Mouse (Mus musculus): Measurements from ENCODE around the gene Ebp.

- no peak for TF ChIP-seq E2F4 (IDR thresholded peaks at IDR 0.05; ENCODE audit: insufficient read depth)
- TF ChIP-seq POLR2AphosphoS2 (IDR thresholded peaks at IDR 0.05; ENCODE audit: insufficient read length, low read depth): no peak
- no peak for TF ChIP-seq POLR2A (IDR thresholded peaks at IDR 0.05; ENCODE audit: insufficient read length, low read depth)
- no peak for TF ChIP-seq TCF3 (IDR thresholded peaks at IDR 0.05; ENCODE audit: insufficient read length, low read depth)
- TF ChIP-seq TCF12 (IDR thresholded peaks at IDR 0.05; ENCODE audit: insufficient read depth, poor library complexity, severe bottlenecking): no peak
- no peak for TF ChIP-seq USF1 (IDR thresholded peaks at IDR 0.05; ENCODE audit: low read depth)
- no peak for TF ChIP-seq CEBPB (IDR thresholded peaks at IDR 0.05; ENCODE audit: insufficient read depth, poor library complexity, severe bottlenecking)
- no peak for TF ChIP-seq MYOG (IDR thresholded peaks at IDR 0.05; ENCODE audit: control insufficient read depth in 1 of 3, insufficient read depth in 1 of 3, insufficient read length in 2 of 3, low read depth in 2 of 3)
- no peak for TF ChIP-seq MAX (IDR thresholded peaks at IDR 0.05; ENCODE audit: low read depth)
- no peak for TF ChIP-seq SRF (IDR thresholded peaks at IDR 0.05; ENCODE audit: control insufficient read depth, insufficient read length, low read depth)
- no peak for TF ChIP-seq MYOD1 (IDR thresholded peaks at IDR 0.05; ENCODE audit: control insufficient read depth in 1 of 3, insufficient read length in 2 of 3, low read depth in 2 of 3)
- no peak for TF ChIP-seq REST (IDR thresholded peaks at IDR 0.05; ENCODE audit: insufficient read depth, insufficient read length)
Observed at GRCm38 (mm10) chrX:8142948-8143347, 50.4 kb downstream of the Ebp start.
